Mouse (Mus musculus) limb, embryonic 14.5 days (tissue): ENCODE results near the gene Slc22a18. TPM values are rescaled to one million over a fixed set of nuclear protein-coding genes. Genes with fewer than 3 reads are reported as not detected.

Experiments
- ATAC-seq: fragments of 200-750 bp; cut with Nextera tagmentation; 2 replicates; pipeline ENCODE4 v1.8.0; 2017; ENCODE audit warnings: low read depth, moderate number of reproducible peaks, moderate TSS enrichment; ENCODE audit not compliant: low FRiP score
- DNase-seq: peaks from one replicate; pipeline ENCODE4 v3.0.0-alpha.2; 2015; ENCODE audit warnings: low spot score
- H3K27ac ChIP-seq: fragments of 300-500 bp; sonication (generic); replicated peaks from 2 replicates; pipeline ENCODE4 v1.5.1; 2014; ENCODE audit warnings: low read depth, mild to moderate bottlenecking, low read length, moderate library complexity, mixed read lengths
- H3K27me3 ChIP-seq: fragments of 300-500 bp; sonication (generic); 2 replicates; pipeline ENCODE4 v1.6.1; 2014; ENCODE audit warnings: low read length, mixed read lengths; ENCODE audit not compliant: control insufficient read depth, insufficient read depth
- H3K36me3 ChIP-seq: fragments of 300-500 bp; sonication (generic); 2 replicates; pipeline ENCODE4 v1.6.1; 2014; ENCODE audit warnings: mild to moderate bottlenecking, low read length, moderate library complexity, mixed read lengths; ENCODE audit not compliant: control insufficient read depth, insufficient read depth
- H3K4me1 ChIP-seq: fragments of 300-500 bp; sonication (generic); 2 replicates; pipeline ENCODE4 v1.6.1; 2014; ENCODE audit warnings: antibody characterized with exemption, low read length, mixed read lengths; ENCODE audit not compliant: control insufficient read depth, insufficient read depth
- H3K4me2 ChIP-seq: fragments of 300-500 bp; sonication (generic); replicated peaks from 2 replicates; pipeline ENCODE4 v1.6.1; 2014; ENCODE audit warnings: low read depth, mild to moderate bottlenecking, low read length, moderate library complexity; ENCODE audit not compliant: severe bottlenecking
- H3K4me3 ChIP-seq: fragments of 300-500 bp; sonication (generic); replicated peaks from 2 replicates; pipeline ENCODE4 v1.5.1; 2014; ENCODE audit warnings: low read length
- H3K9ac ChIP-seq: fragments of 300-500 bp; sonication (generic); 2 replicates; pipeline ENCODE4 v1.6.1; 2014; ENCODE audit warnings: mild to moderate bottlenecking, low read depth, low read length, moderate library complexity; ENCODE audit not compliant: severe bottlenecking
- H3K9me3 ChIP-seq: fragments of 300-500 bp; sonication (generic); 2 replicates; pipeline ENCODE4 v1.6.1; 2016; ENCODE audit warnings: low read length; ENCODE audit not compliant: control insufficient read depth
- POLR2A ChIP-seq: fragments of 200-500 bp; IDR thresholded peaks from 2 replicates; pipeline ENCODE4 v1.8.0; 2012; ENCODE audit warnings: inconsistent platforms, mild to moderate bottlenecking, moderate library complexity, borderline replicate concordance; ENCODE audit not compliant: insufficient read depth, insufficient read length; ENCODE audit errors: extremely low read depth
- WGBS: fragments of 180-500 bp; shearing (Covaris S2); extraction: QIAGEN DNeasy Blood & Tissue Kit; methylation state at CpG from one replicate; pipeline ENCODE4 v1.1.7; 2014; 5-methylcytosine and 5-hydroxymethylcytosine counted together
- polyA plus RNA-seq, 2 experiments: library from polyadenylated mRNA; depleted of rRNA in 1 of 2; stranded (reverse) in 1 of 2; unstranded in 1 of 2; fragments of >200 nt; fragmentation: Nextera tagmentation in 1 of 2; extraction: Ambion mirVana in 1 of 2; gene quantifications; 2 replicates each; pipeline versions ENCODE4 v1.2.1 to v1.2.3; 2012 to 2014

Slc22a18 gene
- polyA plus RNA-seq, 2 experiments, result 2.3 to 3.3 TPM

- TF ChIP-seq POLR2A, result no peak
- Histone ChIP-seq H3K36me3 (no peaks in the 10 kb centered on the region), H3K27me3 (peaks cover 18% of the 10 kb centered on the region), H3K4me1 (peaks cover 15% of the 10 kb centered on the region), H3K27ac (peak overlapping the region; percentile 53; the same call in 1 of the 2 replicates), H3K9me3 (no peaks in the 10 kb centered on the region), H3K9ac (peak overlapping the region; percentile 58), H3K4me3 (peak overlapping the region; percentile 35), H3K4me2 (peak overlapping the region; percentile 69)
- no peak for DNase-seq
- WGBS, result 7% methylated on average over 51 of the region's 53 CpGs
- 0 out of 2 replicates have a peak, but pooled peaks have one; percentile 39 for ATAC-seq
Measured at GRCm38 (mm10) chr7:143445651-143446460, 27.7 kb upstream of the Slc22a18 start.

GRCm38 (mm10) chr7:143447130-143447529 lies 26.4 kb upstream of the Slc22a18 start:
- H3K36me3 ChIP-seq, result no peaks in the 10 kb centered on the region
- no peak overlapping the region for H3K27ac ChIP-seq
- DNase-seq (no peak), ATAC-seq (no peak)
- peaks cover 18% of the 10 kb centered on the region for H3K27me3 ChIP-seq
- no peak overlapping the region for H3K4me2 ChIP-seq
- TF ChIP-seq POLR2A, result no peak
- WGBS, result 94% methylated on average over 2 of the region's 2 CpGs
- H3K9me3 ChIP-seq, result no peaks in the 10 kb centered on the region
- H3K4me3 ChIP-seq, result no peak overlapping the region
- H3K9ac ChIP-seq, result no peak overlapping the region
- peaks cover 15% of the 10 kb centered on the region for H3K4me1 ChIP-seq

DNA sequence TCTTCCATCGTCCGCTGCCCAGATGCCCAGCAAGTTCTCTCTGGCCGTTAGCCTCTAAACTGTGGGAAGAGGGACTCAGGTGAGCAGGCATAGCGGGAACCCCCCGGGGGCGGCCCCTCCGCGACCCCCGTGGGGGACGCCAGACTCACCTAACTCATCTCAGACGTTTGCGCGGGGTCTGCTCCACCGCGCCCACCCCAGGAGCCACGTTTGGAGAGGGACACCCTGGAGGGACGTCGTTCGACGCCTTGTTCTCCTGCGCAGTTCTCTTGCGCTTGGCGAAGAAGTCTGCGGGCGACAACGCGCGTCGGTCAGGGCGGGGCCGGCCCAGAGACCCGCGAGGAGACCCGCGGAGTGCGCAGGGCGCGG lies 14.6 kb upstream of the Slc22a18 start:
- 27% methylated on average over 33 of the region's 38 CpGs for WGBS
- H3K9ac ChIP-seq, result peak overlapping the region; percentile 86
- DNase-seq (no peak), ATAC-seq (no peak)
- H3K27me3 ChIP-seq, result no peaks in the 10 kb centered on the region
- H3K4me1 ChIP-seq, result peaks cover 8% of the 10 kb centered on the region
- peak overlapping the region; percentile 49 for H3K4me2 ChIP-seq
- H3K36me3 ChIP-seq, result peaks cover 20% of the 10 kb centered on the region
- peaks cover 26% of the 10 kb centered on the region for H3K9me3 ChIP-seq
- H3K4me3 ChIP-seq, result peak overlapping the region; percentile 66
- no peak for TF ChIP-seq POLR2A
- peak overlapping the region; percentile 84 for H3K27ac ChIP-seq

DNA sequence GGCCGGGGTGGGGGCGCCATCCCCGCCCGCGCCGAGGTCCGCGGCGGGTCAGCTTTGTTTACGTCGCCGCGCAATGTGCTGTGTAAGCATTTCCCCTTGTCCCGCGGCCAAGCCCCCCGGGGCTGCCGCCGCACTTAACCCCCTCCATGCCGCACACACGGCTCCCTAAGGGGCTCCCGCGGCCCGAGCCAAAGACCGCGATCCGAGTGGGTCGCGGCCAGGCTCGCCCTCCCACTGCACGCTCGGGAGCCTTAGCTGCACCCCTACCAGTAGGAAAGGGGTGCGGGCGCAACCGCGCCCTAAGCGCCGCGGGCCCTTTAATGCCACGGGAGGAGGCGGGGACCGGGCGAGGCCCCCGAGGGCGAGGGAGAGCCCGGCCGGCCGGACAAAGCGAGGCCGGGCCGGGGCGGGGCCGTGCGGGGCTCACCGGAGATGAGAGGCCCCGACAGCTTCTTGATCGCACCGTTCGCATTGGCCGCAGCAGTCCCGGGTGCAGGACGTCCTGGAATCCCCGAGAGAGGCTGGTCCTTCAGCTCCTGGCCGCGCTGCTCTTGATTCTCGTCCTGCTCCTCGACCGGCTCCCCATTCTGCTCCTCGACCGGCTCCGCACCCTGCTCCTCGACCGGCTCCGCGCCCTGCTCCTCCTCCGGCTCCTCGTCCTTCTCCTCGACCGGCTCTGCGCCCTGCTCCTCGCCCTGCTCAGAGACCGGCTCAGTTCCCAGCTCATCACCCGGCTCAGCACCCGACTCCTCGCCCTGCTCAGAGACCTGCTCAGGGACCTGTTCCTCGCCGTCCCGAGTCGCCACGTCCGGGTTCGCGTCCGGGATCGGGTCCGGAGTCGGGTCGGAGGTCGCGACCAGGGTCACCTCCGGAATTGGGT lies 14.0 kb upstream of the Slc22a18 start:
- 37% methylated on average over 73 of the region's 100 CpGs for WGBS
- peaks cover 20% of the 10 kb centered on the region for H3K36me3 ChIP-seq
- H3K27me3 ChIP-seq, result no peaks in the 10 kb centered on the region
- no peak for ATAC-seq
- peaks cover 26% of the 10 kb centered on the region for H3K9me3 ChIP-seq
- TF ChIP-seq POLR2A, result 0 out of 2 replicates have a peak, but pooled peaks have one; percentile 13
- H3K4me3 ChIP-seq, result peak overlapping the region; percentile 66
- peak overlapping the region; percentile 86 for H3K9ac ChIP-seq
- H3K4me2 ChIP-seq, result peak overlapping the region; percentile 49
- peaks cover 13% of the 10 kb centered on the region for H3K4me1 ChIP-seq
- H3K27ac ChIP-seq, result peak overlapping the region; percentile 84
- DNase-seq, result no peak

DNA sequence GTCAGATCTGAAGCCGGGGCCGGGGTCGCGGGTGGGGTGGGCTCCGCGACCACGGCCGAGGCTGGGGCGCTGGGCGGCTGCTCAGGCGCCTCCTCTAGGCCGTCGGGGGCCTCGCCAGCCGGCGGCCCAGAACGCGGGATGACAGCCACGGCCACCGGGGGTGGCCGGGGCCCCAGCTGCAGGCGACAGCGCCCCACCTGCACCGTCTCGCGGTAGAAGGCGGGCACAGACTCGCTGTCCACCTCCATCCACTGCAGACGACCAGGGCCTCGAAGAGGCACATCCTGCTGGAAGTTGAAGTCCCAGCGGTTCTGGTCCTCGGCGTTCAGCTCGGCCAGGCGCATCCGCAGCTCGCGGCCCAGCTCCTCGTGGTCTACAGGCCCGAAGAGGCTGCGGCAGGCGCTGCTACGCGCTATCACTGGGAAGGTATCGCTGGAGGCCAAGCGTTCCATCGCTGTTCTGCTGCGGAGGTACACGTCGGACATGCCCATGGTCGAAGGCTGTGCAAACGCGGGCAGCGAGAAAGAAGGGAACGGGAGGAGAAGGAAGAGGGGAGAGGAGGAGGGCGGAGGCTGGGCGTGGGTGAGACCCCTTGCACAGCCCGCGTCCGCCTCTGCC lies 13.2 kb upstream of the Slc22a18 start:
- no peaks in the 10 kb centered on the region for H3K27me3 ChIP-seq
- ATAC-seq, result no peak

More for the DNA sequence above, 13.2 kb upstream of the Slc22a18 start:
- Histone ChIP-seq H3K9ac (peak overlapping the region; percentile 86), H3K36me3 (peaks cover 20% of the 10 kb centered on the region), H3K4me2 (peak overlapping the region; percentile 49), H3K4me1 (peaks cover 17% of the 10 kb centered on the region), H3K9me3 (peaks cover 26% of the 10 kb centered on the region), H3K4me3 (peak overlapping the region; percentile 66), H3K27ac (peak overlapping the region; percentile 84)
- WGBS, result 35% methylated on average over 45 of the region's 60 CpGs
- DNase-seq, result no peak
- TF ChIP-seq POLR2A, result no peak
